Mouse (Mus musculus): ENCODE measurements around the gene Gm30191.
A peak's percentile ranks its signal among the peaks of the same experiment; 100 is the strongest.
"Not testable (repeated sequence)": the region's sequence is repeated elsewhere in the genome, so short reads cannot be mapped to it uniquely, and the experiment has no call there.

The Gm30191 gene

DNA sequence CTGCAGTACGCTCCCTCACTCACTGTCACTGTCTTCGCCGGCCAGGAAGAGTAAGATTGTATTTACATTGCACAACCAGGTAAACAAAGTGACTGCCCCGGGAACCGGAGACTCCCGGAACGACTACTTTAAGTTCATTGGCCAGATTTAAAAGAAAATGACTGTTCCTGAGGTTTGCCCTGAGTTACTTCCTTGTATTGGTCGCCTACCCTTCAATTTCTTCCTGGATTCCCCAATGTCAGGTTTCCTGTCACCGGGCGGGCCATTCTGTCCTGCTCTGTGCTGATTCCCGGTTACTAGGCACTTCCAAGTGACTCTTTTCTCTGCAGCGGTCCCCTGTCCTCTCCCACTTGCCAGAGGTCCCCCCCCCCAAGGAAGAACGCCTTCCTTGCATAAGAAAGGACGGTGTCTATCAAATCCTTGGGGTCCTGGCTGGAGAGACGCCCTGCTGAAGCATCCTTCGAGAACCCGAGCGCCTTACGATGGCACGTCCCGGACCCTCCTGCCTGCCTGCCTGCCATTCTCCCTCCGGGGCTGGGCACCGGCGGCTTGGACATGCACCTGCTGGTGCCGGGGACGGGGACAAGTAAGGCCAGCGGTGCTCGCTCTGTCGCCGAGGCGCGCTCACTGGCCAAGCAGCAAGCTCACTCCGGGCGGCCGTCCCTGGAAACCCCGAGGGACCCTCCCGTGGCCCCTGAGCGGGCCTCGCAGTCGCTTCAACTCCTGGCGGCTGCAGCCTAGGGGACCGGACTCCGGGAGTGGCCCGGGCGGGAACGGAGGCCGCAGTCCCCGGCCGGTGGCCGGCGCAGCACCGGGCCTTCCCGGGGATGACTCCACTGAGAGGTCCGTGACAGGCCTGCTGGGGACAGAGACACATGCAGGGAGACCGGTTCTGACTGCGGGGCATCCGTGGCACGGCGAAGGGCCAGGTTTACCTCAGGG is 39.8 kb downstream of the Gm30191 start:
- no peak for DNase-seq (ENCODE audit: low read depth in 2 of 2, low spot score in 2 of 2)

DNA sequence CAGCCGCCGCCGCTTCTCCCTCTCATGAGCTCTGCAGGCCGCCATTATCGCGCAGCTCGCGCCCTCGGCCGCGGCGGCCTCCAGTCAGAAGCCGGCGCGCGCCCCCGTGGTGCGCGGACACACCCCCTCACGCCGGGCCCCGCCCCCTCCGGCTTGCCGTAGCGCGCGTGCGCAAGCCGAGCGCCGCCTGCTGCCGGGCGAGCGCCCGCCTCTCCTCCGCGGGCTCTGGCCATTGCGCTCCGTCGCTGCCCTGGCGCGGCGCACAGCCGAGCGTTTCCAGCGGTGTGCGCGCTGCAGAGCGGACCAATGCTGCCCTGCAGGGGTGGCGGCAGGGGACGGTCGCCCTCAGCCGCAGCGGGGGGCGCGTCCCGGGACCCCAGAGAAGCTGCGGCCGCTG is 40.4 kb downstream of the Gm30191 start:
- DNase-seq (ENCODE audit: low read depth in 2 of 2, low spot score in 2 of 2): peak; percentile 98

DNA sequence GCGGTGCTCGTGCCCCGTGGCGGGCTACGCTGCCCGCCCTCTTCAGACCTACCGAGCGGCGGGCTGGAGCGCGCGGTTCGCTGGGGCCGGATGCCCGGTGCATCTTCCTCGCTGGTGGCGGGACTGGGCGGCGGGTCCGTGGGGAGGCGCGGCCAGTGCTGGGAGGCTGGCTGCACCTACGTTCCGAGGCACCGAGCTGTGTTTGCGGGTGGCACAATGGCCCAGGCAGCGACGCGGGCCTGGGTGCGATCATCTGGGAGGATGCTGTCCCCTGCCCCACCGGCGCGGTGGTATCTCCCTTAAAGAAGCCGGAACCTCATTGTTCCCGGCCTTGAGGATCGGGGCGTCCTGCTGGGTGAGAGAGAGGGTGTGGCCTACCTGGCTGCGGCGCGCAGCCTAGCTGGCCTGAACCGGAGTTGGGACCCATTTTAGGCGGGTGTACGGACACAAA is 40.9 kb downstream of the Gm30191 start, which contains the start of gene Pdik1l:
Gene Pdik1l, minus strand, starts transcription at position 321 of the 451 bp plus-strand sequence.
- DNase-seq (ENCODE audit: low read depth in 2 of 2, low spot score in 2 of 2): peak; percentile 68 to 76

DNA sequence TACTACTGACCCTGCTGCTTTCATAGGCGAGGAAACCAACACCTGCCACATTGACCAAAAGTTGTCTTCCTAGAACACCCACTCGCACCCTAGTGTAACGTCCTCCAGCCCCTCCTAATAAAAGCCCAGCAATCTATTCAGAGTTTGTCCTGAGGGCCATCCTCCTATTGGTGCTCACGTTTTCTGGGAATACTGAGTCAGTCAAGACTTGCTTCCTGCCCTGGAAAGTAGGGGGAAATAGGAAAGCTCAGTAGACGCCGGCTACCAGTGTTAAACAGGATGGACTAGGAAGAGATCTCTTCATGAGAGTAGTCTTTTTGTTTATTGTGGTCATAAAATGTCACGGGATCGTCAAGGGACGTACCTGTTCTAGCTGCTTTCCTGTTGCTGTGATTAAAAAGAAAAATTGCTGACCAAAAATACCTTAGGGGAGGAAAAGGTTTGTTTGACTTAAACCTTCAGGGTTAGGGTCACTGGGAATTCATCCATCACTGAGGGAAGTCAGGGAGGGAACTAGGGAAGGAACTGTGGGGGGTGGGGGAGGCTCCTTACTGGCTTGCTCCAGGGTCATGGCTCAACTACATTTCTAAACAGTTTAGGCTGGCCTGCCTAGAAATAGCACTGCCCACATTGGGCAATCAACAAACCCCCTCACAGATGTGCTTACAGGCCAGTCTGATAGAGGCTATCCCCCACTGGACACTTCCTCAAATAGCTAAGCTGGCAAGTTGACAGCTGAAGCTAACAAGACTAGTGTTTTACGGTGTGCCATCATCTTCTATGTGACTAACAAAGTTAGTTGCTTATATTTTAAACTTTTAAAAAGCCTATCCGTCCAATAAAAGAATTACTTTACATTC is 41.9 kb downstream of the Gm30191 start:
- DNase-seq (ENCODE audit: low read depth in 2 of 2, low spot score in 2 of 2): no peak

- peak; percentile 74 to 83 for DNase-seq (ENCODE audit: low read depth in 2 of 2, low spot score in 2 of 2)
Measured at GRCm38 (mm10) chr4:134292067-134292466, 45.3 kb downstream of the Gm30191 start.

GRCm38 (mm10) chr4:134293061-134293691 is 46.4 kb downstream of the Gm30191 start:
- DNase-seq (ENCODE audit: low read depth in 2 of 2, low spot score in 2 of 2): no peak

GRCm38 (mm10) chr4:134293692-134294163 is 47.0 kb downstream of the Gm30191 start:
- DNase-seq (ENCODE audit: low read depth in 2 of 2, low spot score in 2 of 2): no peak

- not testable (repeated sequence) for DNase-seq (ENCODE audit: low read depth in 2 of 2, low spot score in 2 of 2)
Measured at GRCm38 (mm10) chr4:134296096-134296495, 49.4 kb downstream of the Gm30191 start.

- DNase-seq (ENCODE audit: low read depth in 2 of 2, low spot score in 2 of 2): no peak
Measured at GRCm38 (mm10) chr4:134296523-134296922, 49.8 kb downstream of the Gm30191 start.

DNA sequence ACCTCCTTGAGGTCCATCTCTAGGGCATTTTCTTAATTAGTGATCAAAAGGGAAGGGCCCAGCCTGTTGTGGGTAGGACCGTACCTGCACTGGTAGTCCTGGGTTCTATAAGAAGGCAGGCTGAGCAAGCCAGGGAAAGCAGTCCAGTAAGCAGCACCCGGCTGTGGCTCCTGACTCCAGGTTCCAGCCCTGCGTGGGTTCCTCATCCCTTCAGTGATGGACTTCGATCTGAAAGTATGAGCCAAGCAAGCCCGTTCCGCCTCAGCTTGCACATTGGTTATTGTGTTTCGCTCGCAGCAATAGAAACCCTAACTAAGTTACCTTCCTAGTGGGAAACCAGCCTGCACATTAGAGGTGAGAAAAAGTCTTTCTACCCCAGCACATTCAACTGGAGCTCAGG is 50.6 kb downstream of the Gm30191 start:
- no peak for DNase-seq (ENCODE audit: low read depth in 2 of 2, low spot score in 2 of 2)

GRCm38 (mm10) chr4:134298626-134299497 is 52.1 kb downstream of the Gm30191 start:
- no peak for DNase-seq (ENCODE audit: low read depth in 2 of 2, low spot score in 2 of 2)

- no peak for DNase-seq (ENCODE audit: low read depth in 2 of 2, low spot score in 2 of 2)
Measured at GRCm38 (mm10) chr4:134299498-134299810, 52.7 kb downstream of the Gm30191 start.
